ENCODE assay signal across 11 mouse cellular contexts in the genomic region with DNA sequence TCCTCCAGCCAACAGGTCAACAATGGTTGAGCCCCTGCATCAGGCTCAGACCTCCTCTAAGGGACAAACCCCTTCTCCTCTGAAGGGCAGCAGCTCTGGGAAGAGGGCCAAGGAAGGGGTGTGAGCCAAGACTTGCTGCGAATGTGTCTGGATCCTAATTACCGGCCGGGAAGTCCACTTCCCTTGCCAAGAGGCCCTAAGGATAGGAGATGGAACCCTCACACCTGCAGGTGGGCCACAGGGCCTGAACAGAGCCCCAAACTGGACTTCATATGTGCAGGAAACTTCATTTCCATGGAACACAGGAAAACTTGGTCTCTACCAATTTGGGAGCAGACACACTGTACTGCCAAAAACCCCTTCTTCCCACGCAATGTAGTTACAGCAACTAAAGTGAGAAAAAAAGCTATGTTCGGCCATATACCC. TPM values are rescaled to one million over a fixed set of nuclear protein-coding genes. Genes with fewer than 3 reads are reported as not detected.
A peak's percentile ranks its signal among the peaks of the same experiment; 100 is the strongest.
DNase-seq lines count a peak whose midpoint lies in the region; ATAC-seq lines count a peak whose summit lies in the region.
"Had no signal": no experiment of that assay in that cellular context is flagged by ENCODE, and none has a peak within 500 bp of the region (broad histone marks: within the 10 kb centered on the region; RNA-seq: fewer than 3 reads in every experiment).

No protein-coding gene starts in this region.

- H3K27me3 ChIP-seq in embryonic facial prominence, embryonic 14.5 days (replicated peaks; ENCODE audit: control insufficient read depth, insufficient read depth, low read length) = no peaks in the 10 kb centered on the region
- no peaks in the 10 kb centered on the region for H3K27me3 ChIP-seq in embryonic facial prominence, embryonic 10.5 days (replicated peaks; ENCODE audit: low read depth, poor library complexity, severe bottlenecking)
- H3K27me3 ChIP-seq: heart, embryonic 13.5 days; lung, embryonic 15.5 days had no signal

- no peak overlapping the region for H3K4me3 ChIP-seq in embryonic facial prominence, embryonic 14.5 days (ENCODE audit: low read depth, low read length)
- no peak overlapping the region for H3K4me3 ChIP-seq in embryonic facial prominence, embryonic 10.5 days
- H3K4me3 ChIP-seq: heart, embryonic 13.5 days; lung, embryonic 15.5 days had no signal

- no peaks in the 10 kb centered on the region for H3K4me1 ChIP-seq in embryonic facial prominence, embryonic 14.5 days (ENCODE audit: control insufficient read depth, insufficient read depth, low read length)
- H3K4me1 ChIP-seq in embryonic facial prominence, embryonic 10.5 days = no peaks in the 10 kb centered on the region

- ATAC-seq in embryonic facial prominence, embryonic 14.5 days (ENCODE audit: low read depth) = no peak

- no peaks in the 10 kb centered on the region for H3K36me3 ChIP-seq in embryonic facial prominence, embryonic 14.5 days (ENCODE audit: control insufficient read depth, insufficient read depth, low read length)
- no peaks in the 10 kb centered on the region for H3K36me3 ChIP-seq in embryonic facial prominence, embryonic 10.5 days (replicated peaks)
- H3K36me3 ChIP-seq: heart, embryonic 13.5 days; lung, embryonic 15.5 days had no signal

- 70% methylated on average over 5 of the region's 5 CpGs for WGBS in embryonic facial prominence, embryonic 14.5 days
- 92% methylated on average over 5 of the region's 5 CpGs for WGBS in embryonic facial prominence, embryonic 10.5 days

- H3K4me2 ChIP-seq in embryonic facial prominence, embryonic 14.5 days (ENCODE audit: low read depth, low read length) = no peak overlapping the region
- H3K4me2 ChIP-seq: heart, embryonic 13.5 days; lung, embryonic 15.5 days had no signal

- DNase-seq in embryonic facial prominence, embryonic 14.5 days (ENCODE audit: low spot score) = peak; percentile 29
- DNase-seq in embryonic facial prominence, embryonic 10.5 days (ENCODE audit: low spot score) = no peak
- peak; percentile 40 for DNase-seq in ovary, postnatal 36 days (ENCODE audit: low spot score)
- DNase-seq in ovary, adult 18-20 months (ENCODE audit: low spot score) = no peak
- peak; percentile 73 to 80 for DNase-seq in kidney, postnatal 25 days
- peak; percentile 51 for DNase-seq in lung, postnatal 36 days
- DNase-seq in retina, embryonic 14.5 days (ENCODE audit: low spot score) = no peak
- DNase-seq in testis, postnatal 10 days (ENCODE audit: low spot score) = no peak

- H3K27ac ChIP-seq in embryonic facial prominence, embryonic 14.5 days (replicated peaks; ENCODE audit: low read depth, low read length) = no peak overlapping the region
- no peak overlapping the region for H3K27ac ChIP-seq in embryonic facial prominence, embryonic 10.5 days (replicated peaks)
- H3K27ac ChIP-seq: heart, embryonic 13.5 days; lung, embryonic 15.5 days had no signal

- H3K9ac ChIP-seq in embryonic facial prominence, embryonic 14.5 days (ENCODE audit: low read depth, low read length) = no peak overlapping the region
- H3K9ac ChIP-seq: heart, embryonic 13.5 days; lung, embryonic 15.5 days had no signal

- H3K9me3 ChIP-seq in embryonic facial prominence, embryonic 14.5 days (ENCODE audit: control insufficient read depth, low read length) = no peaks in the 10 kb centered on the region
- no peaks in the 10 kb centered on the region for H3K9me3 ChIP-seq in embryonic facial prominence, embryonic 10.5 days
- H3K9me3 ChIP-seq: heart, embryonic 13.5 days; lung, embryonic 15.5 days had no signal

RNA-seq across cellular contexts. Expression of gene Spns3, which starts 27.7 kb away (rescaled TPM):
- polyA plus RNA-seq in embryonic facial prominence, embryonic 14.5 days (2014; fragmentation: Nextera tagmentation; extraction: Ambion mirVana) = 0.18 and 0.54 TPM in 2 replicates
- 0.04 and 0.14 TPM in 2 replicates for polyA plus RNA-seq in embryonic facial prominence, embryonic 10.5 days (2016; fragmentation: Nextera tagmentation; extraction: Ambion mirVana)
- polyA plus RNA-seq: C2C12 had no signal

RNA-seq across cellular contexts. Expression of gene Spns2, which starts 32.9 kb away (rescaled TPM):
- polyA plus RNA-seq in embryonic facial prominence, embryonic 14.5 days (2014; fragmentation: Nextera tagmentation; extraction: Ambion mirVana) = 6.0 and 9.5 TPM in 2 replicates
- polyA plus RNA-seq in embryonic facial prominence, embryonic 10.5 days (2016; fragmentation: Nextera tagmentation; extraction: Ambion mirVana) = 3.3 TPM in 2 replicates

Comparison
In these comparisons a context has a peak if more than half of its experiments do, and no peak if none do; other contexts are left out.
1. DNase-seq: peak in embryonic facial prominence, embryonic 14.5 days (single experiment), ovary, postnatal 36 days (single experiment), kidney, postnatal 25 days (2 of 2) and lung, postnatal 36 days (single experiment); none in embryonic facial prominence, embryonic 10.5 days (single experiment), ovary, adult 18-20 months (single experiment), retina, embryonic 14.5 days (single experiment) and testis, postnatal 10 days (single experiment).